Mouse (Mus musculus) embryonic facial prominence, embryonic 11.5 days (tissue): ENCODE data around the gene Gpsm3. TPM values are rescaled to one million over a fixed set of nuclear protein-coding genes. Genes with fewer than 3 reads are reported as not detected.

Source experiments
- ATAC-seq: fragments of 200-750 bp; cut with Nextera tagmentation; replicated peaks from 2 replicates; pipeline ENCODE4 v1.8.0; 2017; ENCODE audit warnings: low read depth; ENCODE audit not compliant: insufficient number of reproducible peaks, low FRiP score, low TSS enrichment
- DNase-seq: peaks from one replicate; pipeline ENCODE4 v3.0.0-alpha.2; 2015; ENCODE audit warnings: low spot score
- H3K27ac ChIP-seq: fragments of 300-500 bp; sonication (generic); replicated peaks from 2 replicates; pipeline ENCODE4 v1.5.1; 2014; ENCODE audit warnings: mild to moderate bottlenecking, low read depth, low read length, control low read depth
- H3K27me3 ChIP-seq: fragments of 300-500 bp; sonication (generic); 2 replicates; pipeline ENCODE4 v1.6.1; 2014; ENCODE audit warnings: mild to moderate bottlenecking, low read length, moderate library complexity, mixed read lengths; ENCODE audit not compliant: control insufficient read depth, insufficient read depth
- H3K36me3 ChIP-seq: fragments of 300-500 bp; sonication (generic); replicated peaks from 2 replicates; pipeline ENCODE4 v1.6.1; 2014; ENCODE audit warnings: low read depth, mild to moderate bottlenecking, low read length, moderate library complexity, mixed read lengths; ENCODE audit not compliant: control insufficient read depth, insufficient read depth
- H3K4me1 ChIP-seq: fragments of 300-500 bp; sonication (generic); 2 replicates; pipeline ENCODE4 v1.6.1; 2014; ENCODE audit warnings: low read length, mixed read lengths; ENCODE audit not compliant: control insufficient read depth, insufficient read depth
- H3K4me2 ChIP-seq: fragments of 300-500 bp; sonication (generic); 2 replicates; pipeline ENCODE4 v1.6.1; 2014; ENCODE audit warnings: low read depth, mild to moderate bottlenecking, control low read depth, low read length, moderate library complexity
- H3K4me3 ChIP-seq: fragments of 300-500 bp; sonication (generic); 2 replicates; pipeline ENCODE4 v1.5.1; 2014; ENCODE audit warnings: low read depth, low read length, control low read depth
- H3K9ac ChIP-seq: fragments of 300-500 bp; sonication (generic); replicated peaks from 2 replicates; pipeline ENCODE4 v1.6.1; 2014; ENCODE audit warnings: mild to moderate bottlenecking, control low read depth, low read length
- H3K9me3 ChIP-seq: fragments of 300-500 bp; sonication (generic); replicated peaks from 2 replicates; pipeline ENCODE4 v1.6.1; 2016; ENCODE audit warnings: mild to moderate bottlenecking, low read length, inconsistent platforms, mixed read lengths; ENCODE audit not compliant: control insufficient read depth
- WGBS: fragments of 180-500 bp; shearing (Covaris S2); extraction: QIAGEN DNeasy Blood & Tissue Kit; methylation state at CpG from one replicate; pipeline ENCODE4 v1.1.7; 2014; 5-methylcytosine and 5-hydroxymethylcytosine counted together
- polyA plus RNA-seq: library from polyadenylated mRNA; unstranded; fragments of >200 nt; fragmentation: Nextera tagmentation; extraction: Ambion mirVana; gene quantifications from 2 replicates; pipeline ENCODE4 v1.2.1, GENCODE M21; 2014

The Gpsm3 gene
- polyA plus RNA-seq, 1 experiment from 2014 or later, result 5.5 TPM

GRCm38 (mm10) chr17:34615871-34616270, 26.3 kb downstream of the Gpsm3 start, which contains the start of gene Egfl8:
Egfl8 (minus strand) TSS chr17:34615971.
- Histone ChIP-seq H3K4me3 (no peak within 1 kb of the TSS), H3K27me3 (no peaks in the 10 kb centered on the region), H3K4me2 (no peak within 1 kb of the TSS), H3K9ac (no peak within 1 kb of the TSS), H3K9me3 (no peaks in the 10 kb centered on the region), H3K27ac (no peak within 1 kb of the TSS), H3K4me1 (no peaks in the 10 kb centered on the region), H3K36me3 (peaks cover 9% of the 10 kb centered on the region)
- ATAC-seq (no peak), DNase-seq (no peak)
- WGBS, result 44% methylated on average over 6 of the region's 6 CpGs

GRCm38 (mm10) chr17:34618999-34619398, 29.4 kb downstream of the Gpsm3 start:
- no peak overlapping the region for H3K4me3 ChIP-seq
- H3K9ac ChIP-seq, result no peak overlapping the region
- ATAC-seq (no peak), DNase-seq (peak; percentile 79)
- no peak overlapping the region for H3K4me2 ChIP-seq
- 19% methylated on average over 6 of the region's 6 CpGs for WGBS
- H3K36me3 ChIP-seq, result no peaks in the 10 kb centered on the region
- H3K27ac ChIP-seq, result no peak overlapping the region
- no peaks in the 10 kb centered on the region for H3K27me3 ChIP-seq
- H3K4me1 ChIP-seq, result no peaks in the 10 kb centered on the region
- H3K9me3 ChIP-seq, result no peaks in the 10 kb centered on the region

- Histone ChIP-seq H3K9ac (no peak overlapping the region), H3K27me3 (no peaks in the 10 kb centered on the region), H3K4me2 (no peak overlapping the region), H3K36me3 (no peaks in the 10 kb centered on the region), H3K9me3 (no peaks in the 10 kb centered on the region), H3K4me1 (no peaks in the 10 kb centered on the region), H3K27ac (no peak overlapping the region), H3K4me3 (no peak overlapping the region)
- ATAC-seq, result no peak
- no peak for DNase-seq
- 90% methylated on average over 8 of the region's 8 CpGs for WGBS
Observed at GRCm38 (mm10) chr17:34621006-34621405, 31.4 kb downstream of the Gpsm3 start.

GRCm38 (mm10) chr17:34623161-34623560, 33.6 kb downstream of the Gpsm3 start:
- DNase-seq (no peak), ATAC-seq (no peak)
- Histone ChIP-seq H3K9me3 (no peaks in the 10 kb centered on the region), H3K4me2 (no peak overlapping the region), H3K27ac (no peak overlapping the region), H3K4me1 (peaks cover 4% of the 10 kb centered on the region), H3K27me3 (no peaks in the 10 kb centered on the region), H3K36me3 (no peaks in the 10 kb centered on the region), H3K4me3 (no peak overlapping the region), H3K9ac (no peak overlapping the region)
- 80% methylated on average over 9 of the region's 9 CpGs for WGBS

GRCm38 (mm10) chr17:34624981-34625380, 35.4 kb downstream of the Gpsm3 start:
- no peak overlapping the region for H3K9ac ChIP-seq
- no peak for ATAC-seq
- 95% methylated on average over 3 of the region's 3 CpGs for WGBS
- no peak overlapping the region for H3K4me2 ChIP-seq
- peaks cover 9% of the 10 kb centered on the region for H3K4me1 ChIP-seq
- H3K27me3 ChIP-seq, result peaks cover 5% of the 10 kb centered on the region
- no peak overlapping the region for H3K27ac ChIP-seq
- no peaks in the 10 kb centered on the region for H3K36me3 ChIP-seq
- no peak overlapping the region for H3K4me3 ChIP-seq
- DNase-seq, result no peak
- no peaks in the 10 kb centered on the region for H3K9me3 ChIP-seq

- ATAC-seq (no peak), DNase-seq (no peak)
- Histone ChIP-seq H3K4me1 (peaks cover 15% of the 10 kb centered on the region), H3K9ac (peak overlapping the region; percentile 74), H3K36me3 (no peaks in the 10 kb centered on the region), H3K27ac (0 out of 2 replicates have a peak overlapping the region, but pooled peaks have one; percentile 13), H3K4me3 (peak overlapping the region; percentile 53), H3K27me3 (peaks cover 17% of the 10 kb centered on the region), H3K9me3 (no peaks in the 10 kb centered on the region), H3K4me2 (peak overlapping the region; percentile 92)
- 51% methylated on average over 16 of the region's 16 CpGs for WGBS
Observed at GRCm38 (mm10) chr17:34626062-34626772, 36.6 kb downstream of the Gpsm3 start.

- DNase-seq (peak; percentile 70), ATAC-seq (peak; percentile 5; the same call in 1 of the 2 replicates)
- Histone ChIP-seq H3K4me1 (peaks cover 17% of the 10 kb centered on the region), H3K36me3 (no peaks in the 10 kb centered on the region), H3K4me2 (peak overlapping the region; percentile 92), H3K9me3 (no peaks in the 10 kb centered on the region), H3K4me3 (peak overlapping the region; percentile 53), H3K27ac (0 out of 2 replicates have a peak overlapping the region, but pooled peaks have one; percentile 13), H3K9ac (peak overlapping the region; percentile 74), H3K27me3 (peaks cover 22% of the 10 kb centered on the region)
- under 1% methylated on average over 18 of the region's 18 CpGs for WGBS
Observed at GRCm38 (mm10) chr17:34626773-34627092, 37.1 kb downstream of the Gpsm3 start.

GRCm38 (mm10) chr17:34627093-34627942, 37.7 kb downstream of the Gpsm3 start:
- H3K4me2 ChIP-seq, result peak overlapping the region; percentile 92
- under 1% methylated on average over 43 of the region's 45 CpGs for WGBS
- H3K27ac ChIP-seq, result peak overlapping the region; percentile 80
- peaks cover 18% of the 10 kb centered on the region for H3K4me1 ChIP-seq
- peak; percentile 47 for ATAC-seq
- peak; percentile 92 for DNase-seq
- H3K27me3 ChIP-seq, result peaks cover 25% of the 10 kb centered on the region
- H3K4me3 ChIP-seq, result peak overlapping the region; percentile 53
- peak overlapping the region; percentile 74 for H3K9ac ChIP-seq
- H3K9me3 ChIP-seq, result no peaks in the 10 kb centered on the region
- no peaks in the 10 kb centered on the region for H3K36me3 ChIP-seq
